Mouse (Mus musculus): ENCODE measurements around the gene Zfp790. TPM values are rescaled to one million over a fixed set of nuclear protein-coding genes. Genes with fewer than 3 reads are reported as not detected.

Gene Zfp790
- 10 to 100 TPM in 1 of 2 experiments, 1 to 10 TPM in 1; 9.7 to 11.2 TPM for total RNA-seq (2023)

GRCm38 (mm10) chr7:29815910-29816429 is at the start of gene Zfp790:
Gene Zfp790, plus strand, starts transcription at chr7:29816114.

GRCm38 (mm10) chr7:29768090-29768900 is 47.6 kb upstream of the Zfp790 start, which contains the start of gene Zfp84:
Gene Zfp84, plus strand, starts transcription at chr7:29768552.

GRCm38 (mm10) chr7:29783871-29784551 is 31.9 kb upstream of the Zfp790 start, which contains the start of gene Zfp30:
Gene Zfp30, plus strand, starts transcription at chr7:29783998.

GRCm38 (mm10) chr7:29853219-29853842 is 37.4 kb downstream of the Zfp790 start, which contains the start of gene Zfp940:
Gene Zfp940, minus strand, starts transcription at chr7:29853669.

GRCm38 (mm10) chr7:29859532-29860517 is 43.9 kb downstream of the Zfp790 start, which contains the start of gene Zfp420:
Gene Zfp420, plus strand, starts transcription at chr7:29859979.

Other genes with a start within 250 kb of the Zfp790 start
- gene Catsperg2, start 89.1 kb upstream of the Zfp790 start, total RNA-seq (2023): not detected
- 10 to 100 TPM; 18.5 to 18.9 TPM for gene Zfp84, start 47.6 kb upstream of the Zfp790 start, total RNA-seq (2023)
- gene Zfp30, start 32.1 kb upstream of the Zfp790 start, total RNA-seq (2023): under 1 TPM; 0.18 to 0.31 TPM
- 1 to 10 TPM; 1.2 to 1.9 TPM for gene Zfp940, start 37.6 kb downstream of the Zfp790 start, total RNA-seq (2023)
- 1 to 10 TPM; 3.5 to 3.7 TPM for gene Zfp420, start 43.9 kb downstream of the Zfp790 start, total RNA-seq (2023)
- 1 to 10 TPM; 2.3 to 3.7 TPM for gene Zfp27, start 90.5 kb downstream of the Zfp790 start, total RNA-seq (2023)
- gene Zfp383, start 92.1 kb downstream of the Zfp790 start, total RNA-seq (2023): 1 to 10 TPM; 1.6 to 2.3 TPM
- 1 to 10 TPM; 4.8 to 7.2 TPM for gene Zfp74, start 138.0 kb downstream of the Zfp790 start, total RNA-seq (2023)
- 10 to 100 TPM; 14.3 to 16.7 TPM for gene Zfp568, start 167.8 kb downstream of the Zfp790 start, total RNA-seq (2023)
- 1 to 10 TPM in 1 of 2 experiments, under 1 TPM in 1; 0.61 to 2.1 TPM for gene Zfp14, start 235.3 kb downstream of the Zfp790 start, total RNA-seq (2023)

All from monocyte, adult 59 days (primary cell).